Mouse (Mus musculus): ENCODE measurements around the gene Gm20489.

Gene Gm20489

DNA sequence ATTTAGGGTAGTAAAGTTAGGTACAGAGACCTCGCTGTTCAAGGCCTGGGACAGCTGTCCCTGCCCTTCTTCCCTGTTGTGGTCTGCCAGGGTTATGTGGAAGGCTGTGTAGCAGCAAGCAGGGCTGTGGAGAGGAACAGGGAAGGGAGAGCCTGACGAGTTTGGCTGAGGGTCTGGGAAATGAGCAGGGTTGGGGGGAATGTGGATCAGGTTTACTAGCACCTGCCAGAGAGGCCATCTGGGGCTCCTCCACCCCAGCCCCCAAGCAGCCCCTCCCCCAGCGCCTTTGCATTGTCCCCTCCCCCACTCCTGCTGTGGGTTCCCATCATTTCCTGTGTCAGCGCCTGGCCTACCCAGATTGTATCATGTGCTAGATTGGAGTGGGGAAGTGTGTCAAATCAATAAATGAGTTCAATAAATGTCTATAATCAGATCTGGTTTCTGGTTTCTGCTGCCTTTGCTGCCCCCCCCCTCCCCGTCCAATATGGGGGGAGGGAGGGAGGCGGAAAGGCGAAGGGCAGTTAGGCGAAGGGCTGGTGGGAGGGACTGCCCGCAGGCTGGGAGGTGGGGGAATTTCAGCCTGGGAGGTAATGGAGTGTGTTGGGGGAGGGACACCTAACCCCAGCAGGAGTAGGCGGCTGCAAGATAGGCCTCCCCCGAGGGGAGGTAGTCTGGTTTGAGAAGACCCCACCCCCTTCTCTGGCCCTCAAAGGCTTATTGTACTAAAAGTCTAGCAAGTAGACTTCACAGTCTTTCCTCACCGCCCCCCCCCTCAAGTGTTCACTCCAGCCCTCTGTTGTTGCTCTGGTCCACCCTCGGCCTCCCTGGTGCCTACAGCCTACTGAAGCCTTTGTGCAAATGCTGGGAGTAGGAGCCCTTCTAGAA lies 8.1 kb downstream of the Gm20489 start:
- WGBS = 41% methylated on average over 9 of the region's 13 CpGs

DNA sequence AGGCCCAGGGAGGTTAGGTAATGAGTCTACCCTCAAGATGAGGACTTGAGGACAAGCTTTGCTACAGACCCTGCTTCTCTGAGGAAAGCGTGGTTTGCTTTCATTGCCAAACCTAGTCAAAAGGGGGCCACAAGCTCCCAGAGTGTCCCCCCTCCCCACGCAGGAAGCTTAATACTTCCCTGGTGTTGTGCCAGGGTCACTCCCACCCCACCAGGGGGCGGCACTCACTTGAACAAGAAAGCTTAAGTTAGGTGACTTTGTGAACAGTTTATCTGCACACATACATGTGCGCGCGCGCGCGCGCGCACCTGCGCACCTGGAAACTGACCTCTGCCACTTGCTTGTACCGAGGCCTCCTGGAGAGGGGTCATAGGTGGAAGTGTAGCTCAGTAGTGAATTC lies 12.2 kb downstream of the Gm20489 start:
- WGBS = 88% methylated on average over 13 of the region's 13 CpGs

DNA sequence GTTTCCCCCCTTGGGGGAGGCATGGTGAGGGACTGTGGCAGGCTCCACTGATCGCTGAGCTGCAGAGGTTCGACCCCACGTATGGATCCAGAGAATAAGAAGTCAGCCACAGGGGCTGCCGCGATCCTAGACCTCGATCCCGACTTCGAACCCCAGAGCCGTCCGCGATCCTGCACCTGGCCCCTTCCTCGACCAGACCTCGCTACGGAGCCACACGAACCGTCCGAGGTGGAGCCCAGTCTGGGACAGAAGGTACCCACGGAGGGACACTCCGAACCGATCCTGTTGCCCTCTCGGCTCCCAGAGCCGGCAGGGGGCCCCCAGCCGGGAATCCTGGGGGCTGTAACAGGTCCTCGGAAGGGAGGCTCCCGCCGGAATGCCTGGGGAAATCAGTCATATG lies 14.1 kb downstream of the Gm20489 start:
- WGBS = 0% methylated on average over 15 of the region's 26 CpGs

DNA sequence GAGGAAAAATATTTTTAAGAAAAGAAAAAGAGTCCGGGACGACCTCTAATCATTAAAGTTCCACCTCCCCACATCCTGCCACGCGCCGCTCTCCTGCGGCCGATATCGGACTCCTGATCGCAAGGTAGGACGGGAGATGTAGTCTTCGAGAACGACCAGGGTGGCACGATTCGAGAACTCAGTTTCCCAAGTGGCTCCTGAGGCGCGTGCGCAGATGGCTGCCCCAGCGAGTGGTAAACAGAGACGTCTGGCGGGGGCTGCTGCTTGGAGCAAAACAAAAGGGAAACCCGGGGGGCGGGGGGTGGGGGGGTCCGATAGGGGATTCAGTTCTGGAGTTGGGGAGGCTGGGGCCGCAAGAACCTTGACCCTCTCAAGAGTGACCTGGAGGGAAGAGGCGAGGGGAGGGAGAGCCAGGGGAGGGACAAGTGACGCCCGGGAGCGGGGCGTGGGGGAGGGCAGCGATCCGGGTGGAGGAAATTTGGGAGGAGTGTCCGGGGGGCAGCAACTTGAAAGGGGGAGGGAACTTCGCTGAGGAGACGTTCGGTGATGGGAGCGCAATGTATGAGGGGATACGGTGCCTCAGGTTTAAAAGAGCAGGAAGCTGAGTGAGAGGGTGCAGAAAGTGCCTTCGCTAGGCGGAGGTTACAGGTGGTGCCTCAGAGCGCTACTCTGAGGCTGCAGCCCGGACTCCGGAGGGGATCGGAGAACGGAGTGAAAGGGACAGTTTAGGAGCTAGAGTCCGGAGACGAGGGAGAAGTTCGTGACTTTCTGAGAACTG lies 14.7 kb downstream of the Gm20489 start, which contains the start of gene Foxo4:
Gene Foxo4 (plus strand): TSS at position 577 of the 778 bp plus-strand sequence.
- 5% methylated on average over 47 of the region's 47 CpGs for WGBS

DNA sequence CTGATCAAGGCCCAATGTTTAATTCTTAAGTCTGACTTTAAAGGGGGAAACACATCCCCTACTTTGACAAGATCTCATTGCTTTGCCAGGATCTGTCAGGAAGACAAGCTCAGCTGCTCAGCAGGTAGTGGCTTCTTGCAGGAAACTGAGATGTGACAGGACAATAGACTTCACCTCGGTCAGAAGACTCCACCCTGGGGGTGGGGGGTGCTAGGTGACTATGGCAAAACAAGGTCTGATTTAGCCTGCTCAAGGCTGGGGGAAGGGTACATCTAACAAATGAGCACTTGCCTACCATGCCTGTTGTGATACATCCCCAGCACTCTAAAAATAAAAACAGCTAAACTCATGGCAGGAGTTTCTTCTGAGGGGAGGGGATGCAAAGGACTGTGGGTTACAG lies 23.8 kb downstream of the Gm20489 start:
- WGBS = 31% methylated on average over 1 of the region's 1 CpGs

DNA sequence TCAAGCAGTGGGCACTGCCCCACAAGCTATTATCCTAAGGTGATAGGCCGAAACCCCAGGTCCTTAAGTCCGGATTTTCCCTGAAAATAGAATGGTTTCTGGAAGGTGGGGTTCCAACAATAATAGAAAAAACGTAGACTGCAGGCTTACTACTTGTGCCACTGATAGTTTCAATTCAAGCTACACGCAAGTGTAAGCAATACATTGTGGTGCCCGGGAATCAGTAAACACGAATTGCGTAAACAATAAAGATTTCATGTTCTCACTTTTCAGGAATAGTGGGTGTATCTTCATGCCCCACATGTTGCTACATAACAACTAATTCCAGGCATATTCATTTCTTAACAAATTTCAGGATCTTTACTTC lies 46.0 kb downstream of the Gm20489 start:
- WGBS = 6% methylated on average over 7 of the region's 7 CpGs

DNA sequence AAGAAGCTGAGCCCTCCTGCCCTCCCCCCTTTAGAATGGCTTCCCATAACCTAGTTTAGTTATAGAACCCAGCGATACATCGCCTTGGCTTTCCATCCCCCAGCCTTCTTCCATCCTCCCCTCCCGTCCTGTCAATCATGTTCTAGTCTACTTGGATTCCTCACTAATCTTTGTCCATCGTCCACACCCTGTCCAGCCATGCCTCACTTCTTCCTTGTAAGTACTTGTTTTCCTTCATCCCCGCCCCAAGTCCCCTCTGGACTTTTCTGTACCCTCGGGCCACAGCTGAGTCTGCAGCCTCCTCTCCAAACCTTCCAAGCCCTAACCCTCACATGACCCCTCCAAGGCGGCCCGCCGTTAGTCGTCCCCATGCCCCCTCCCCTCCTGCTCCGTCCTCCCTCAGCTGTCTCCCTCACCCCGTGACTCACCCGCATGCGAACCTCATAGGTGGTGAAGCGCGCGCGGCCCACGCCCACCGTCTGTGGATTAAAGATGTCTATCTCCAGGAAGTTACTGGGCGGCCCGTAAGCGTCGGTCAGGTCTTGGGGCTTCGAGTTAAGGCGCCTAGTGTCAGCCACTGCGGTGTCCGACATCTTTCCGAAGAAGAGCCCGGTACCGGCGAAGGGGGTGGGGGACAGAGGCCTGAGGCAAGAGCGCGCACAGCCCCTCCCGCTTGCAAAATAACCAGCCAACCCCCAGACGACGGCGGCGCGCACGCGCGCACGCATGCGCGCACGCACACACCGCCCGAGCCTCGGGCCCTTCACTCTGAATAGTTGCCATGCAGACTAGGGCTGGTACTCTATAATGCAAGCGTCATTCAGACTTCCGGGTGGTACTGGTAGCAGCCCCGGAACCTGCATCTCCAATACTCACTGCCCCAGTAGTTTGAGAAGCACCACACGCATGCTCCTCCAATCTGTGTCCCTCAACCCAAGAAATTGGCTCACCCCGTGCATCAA lies 46.7 kb downstream of the Gm20489 start, which contains the start of gene Snx12:
Gene Snx12 (minus strand): TSS at position 730 of the 962 bp plus-strand sequence.
- WGBS = 4% methylated on average over 45 of the region's 55 CpGs

Data from cerebral cortex, adult 2 months (tissue).